Mouse (Mus musculus): Measurements from ENCODE around the gene Akr1cl. TPM values are rescaled to one million over a fixed set of nuclear protein-coding genes. Genes with fewer than 3 reads are reported as not detected.

Akr1cl gene
- total and polyA plus RNA-seq, 2 experiments from 2014 or later: not detected

DNA sequence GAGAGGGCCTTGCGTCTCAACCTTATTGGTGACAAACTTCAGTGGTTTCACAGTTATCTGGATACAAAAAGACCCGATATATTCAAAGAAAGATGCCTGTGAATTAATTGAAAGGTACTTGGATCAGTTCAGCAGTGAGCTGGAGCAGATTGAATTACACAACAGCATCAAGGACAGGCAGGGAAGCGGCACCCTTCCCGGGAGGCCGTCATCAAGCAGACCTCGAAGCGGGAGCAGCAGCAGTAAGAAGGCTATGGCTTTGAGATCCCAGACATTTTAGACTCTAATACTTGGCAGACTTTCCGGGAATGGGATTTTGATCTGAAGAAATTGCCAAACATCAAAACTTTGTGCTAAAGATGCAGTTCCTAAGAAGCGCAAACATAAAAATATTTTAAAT lies 4.4 kb downstream of the Akr1cl start:
- 64% methylated on average over 9 of the region's 9 CpGs for WGBS
- ATAC-seq (ENCODE audit: low FRiP score): no peak
- no peak overlapping the region for H3K9ac ChIP-seq (replicated peaks; ENCODE audit: low read length, poor library complexity, severe bottlenecking)

DNA sequence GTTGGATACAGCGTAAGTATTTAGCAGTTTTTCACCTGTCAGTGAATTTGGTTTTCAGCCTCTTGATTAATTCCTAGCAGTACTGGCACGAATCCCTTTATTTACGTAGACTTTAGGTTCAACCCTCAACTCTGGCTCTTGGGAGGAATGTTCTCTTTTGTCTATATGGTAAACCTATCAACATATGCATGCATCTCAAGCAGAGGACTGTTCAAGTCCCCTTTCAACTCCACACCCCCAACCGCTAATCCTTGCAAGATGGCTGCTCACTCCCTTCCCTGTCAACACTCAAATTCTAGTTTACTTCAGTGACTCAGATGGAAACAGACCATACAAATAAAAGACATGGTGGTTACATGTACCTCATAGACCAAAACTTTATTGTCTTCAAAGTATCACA lies 19.8 kb downstream of the Akr1cl start:
- Histone ChIP-seq H3K27ac (ENCODE audit: low read depth, low read length) (no peak overlapping the region), H3K4me3 (ENCODE audit: low read depth, low read length) (no peak overlapping the region), H3K36me3 (ENCODE audit: insufficient read depth, low read length) (no peaks in the 10 kb centered on the region), H3K27me3 (ENCODE audit: insufficient read depth, low read length) (no peaks in the 10 kb centered on the region), H3K9me3 (ENCODE audit: low read length) (no peaks in the 10 kb centered on the region), H3K9ac (replicated peaks; ENCODE audit: low read length, poor library complexity, severe bottlenecking) (no peak overlapping the region), H3K4me1 (ENCODE audit: insufficient read depth, low read length) (no peaks in the 10 kb centered on the region), H3K4me2 (ENCODE audit: low read depth, low read length, poor library complexity, severe bottlenecking) (no peak overlapping the region)
- no peak for DNase-seq (ENCODE audit: low spot score)
- TF ChIP-seq CTCF (IDR thresholded peaks at IDR 0.05): no peak
- ATAC-seq (ENCODE audit: low FRiP score): no peak
- 83% methylated on average over 4 of the region's 4 CpGs for WGBS

More for the DNA sequence above, 4.4 kb downstream of the Akr1cl start:
- no peak for DNase-seq (ENCODE audit: low spot score)
- Histone ChIP-seq H3K36me3 (ENCODE audit: insufficient read depth, low read length) (no peaks in the 10 kb centered on the region), H3K4me1 (ENCODE audit: insufficient read depth, low read length) (no peaks in the 10 kb centered on the region), H3K4me3 (ENCODE audit: low read depth, low read length) (no peak overlapping the region), H3K27ac (ENCODE audit: low read depth, low read length) (no peak overlapping the region), H3K4me2 (ENCODE audit: low read depth, low read length, poor library complexity, severe bottlenecking) (no peak overlapping the region), H3K9me3 (ENCODE audit: low read length) (no peaks in the 10 kb centered on the region), H3K27me3 (ENCODE audit: insufficient read depth, low read length) (no peaks in the 10 kb centered on the region)
- no peak for TF ChIP-seq CTCF (IDR thresholded peaks at IDR 0.05)

DNA sequence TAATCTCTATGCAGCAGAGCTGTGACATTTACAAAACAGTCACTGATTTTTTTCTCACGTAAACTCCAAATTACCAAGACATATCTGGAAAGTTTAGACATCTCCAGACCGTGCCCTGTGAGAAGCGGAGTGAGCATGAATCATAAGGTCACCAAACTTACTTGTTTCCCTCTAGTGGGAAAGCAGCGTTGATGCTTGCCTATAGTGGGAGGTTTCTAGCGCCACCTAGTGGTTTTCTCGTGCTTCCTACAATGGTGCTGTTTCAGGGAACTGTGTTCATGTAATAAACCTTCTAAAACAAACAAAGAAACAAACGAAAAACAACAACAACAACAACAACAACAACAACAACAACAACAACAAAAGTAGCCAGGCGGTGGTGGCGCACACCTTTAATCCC lies 22.4 kb downstream of the Akr1cl start:
- TF ChIP-seq CTCF (IDR thresholded peaks at IDR 0.05): peak; percentile 99
- H3K27me3 ChIP-seq (ENCODE audit: insufficient read depth, low read length): no peaks in the 10 kb centered on the region

DNA sequence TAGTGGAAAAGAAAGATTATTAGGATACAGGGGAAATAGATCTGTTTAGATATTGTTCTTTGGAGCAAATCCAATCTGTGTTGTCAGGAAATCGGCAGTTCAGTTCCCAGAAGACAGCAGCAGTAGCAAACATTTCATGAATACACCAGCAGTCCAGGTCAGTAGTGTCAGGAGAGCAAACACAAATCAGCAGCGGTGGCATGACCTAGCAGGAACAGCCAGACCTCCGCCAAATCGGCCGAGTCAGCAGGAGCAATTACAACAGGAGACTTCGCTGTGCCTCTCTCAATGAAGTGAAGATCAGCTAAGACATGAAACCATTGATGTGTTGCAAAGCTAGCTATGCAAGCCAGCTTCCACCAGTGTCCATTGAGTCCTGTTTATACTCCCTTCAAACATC lies 27.0 kb downstream of the Akr1cl start:
- Histone ChIP-seq H3K9me3 (ENCODE audit: low read length) (no peaks in the 10 kb centered on the region), H3K4me2 (ENCODE audit: low read depth, low read length, poor library complexity, severe bottlenecking) (no peak overlapping the region), H3K27me3 (ENCODE audit: insufficient read depth, low read length) (no peaks in the 10 kb centered on the region), H3K36me3 (ENCODE audit: insufficient read depth, low read length) (no peaks in the 10 kb centered on the region), H3K9ac (replicated peaks; ENCODE audit: low read length, poor library complexity, severe bottlenecking) (no peak overlapping the region), H3K4me3 (ENCODE audit: low read depth, low read length) (no peak overlapping the region), H3K4me1 (ENCODE audit: insufficient read depth, low read length) (no peaks in the 10 kb centered on the region), H3K27ac (ENCODE audit: low read depth, low read length) (no peak overlapping the region)
- DNase-seq (ENCODE audit: low spot score) (no peak), ATAC-seq (ENCODE audit: low FRiP score) (no peak)
- 90% methylated on average over 6 of the region's 6 CpGs for WGBS
- TF ChIP-seq CTCF (IDR thresholded peaks at IDR 0.05): no peak

More for the DNA sequence above, 22.4 kb downstream of the Akr1cl start:
- Histone ChIP-seq H3K9me3 (ENCODE audit: low read length) (no peaks in the 10 kb centered on the region), H3K4me2 (ENCODE audit: low read depth, low read length, poor library complexity, severe bottlenecking) (no peak overlapping the region), H3K4me3 (ENCODE audit: low read depth, low read length) (no peak overlapping the region), H3K4me1 (ENCODE audit: insufficient read depth, low read length) (no peaks in the 10 kb centered on the region), H3K36me3 (ENCODE audit: insufficient read depth, low read length) (no peaks in the 10 kb centered on the region), H3K27ac (ENCODE audit: low read depth, low read length) (no peak overlapping the region), H3K9ac (replicated peaks; ENCODE audit: low read length, poor library complexity, severe bottlenecking) (no peak overlapping the region)
- WGBS: 14% methylated on average over 9 of the region's 9 CpGs
- ATAC-seq (ENCODE audit: low FRiP score): peak; percentile 84
- DNase-seq (ENCODE audit: low spot score): peak; percentile 94

DNA sequence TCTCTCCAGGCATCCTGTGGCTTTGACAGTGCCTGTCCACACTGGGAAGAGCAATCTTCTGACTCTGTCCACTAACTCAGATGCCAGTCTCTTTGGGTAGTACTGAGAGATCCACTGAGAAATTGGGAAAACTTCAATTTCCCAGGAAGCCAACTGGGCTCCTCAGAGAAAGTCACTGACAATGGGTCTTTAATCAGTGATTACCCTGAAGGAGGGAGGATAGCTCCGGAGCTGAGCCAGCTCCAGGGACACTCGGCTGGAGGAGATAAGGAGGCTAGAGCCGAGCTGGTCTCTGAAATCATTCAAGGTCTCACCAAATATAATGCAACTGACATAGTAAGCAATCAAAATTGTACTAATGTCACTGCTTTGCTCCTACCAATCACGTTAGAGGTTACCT lies 28.0 kb downstream of the Akr1cl start:
- H3K4me3 ChIP-seq (ENCODE audit: low read depth, low read length): no peak overlapping the region
- no peaks in the 10 kb centered on the region for H3K4me1 ChIP-seq (ENCODE audit: insufficient read depth, low read length)
- no peak for ATAC-seq (ENCODE audit: low FRiP score)
- H3K9me3 ChIP-seq (ENCODE audit: low read length): no peaks in the 10 kb centered on the region
- no peak for TF ChIP-seq CTCF (IDR thresholded peaks at IDR 0.05)
- no peak for DNase-seq (ENCODE audit: low spot score)
- H3K9ac ChIP-seq (replicated peaks; ENCODE audit: low read length, poor library complexity, severe bottlenecking): no peak overlapping the region
- no peak overlapping the region for H3K27ac ChIP-seq (ENCODE audit: low read depth, low read length)
- no peaks in the 10 kb centered on the region for H3K36me3 ChIP-seq (ENCODE audit: insufficient read depth, low read length)
- 81% methylated on average over 4 of the region's 4 CpGs for WGBS
- H3K4me2 ChIP-seq (ENCODE audit: low read depth, low read length, poor library complexity, severe bottlenecking): no peak overlapping the region
- no peaks in the 10 kb centered on the region for H3K27me3 ChIP-seq (ENCODE audit: insufficient read depth, low read length)

DNA sequence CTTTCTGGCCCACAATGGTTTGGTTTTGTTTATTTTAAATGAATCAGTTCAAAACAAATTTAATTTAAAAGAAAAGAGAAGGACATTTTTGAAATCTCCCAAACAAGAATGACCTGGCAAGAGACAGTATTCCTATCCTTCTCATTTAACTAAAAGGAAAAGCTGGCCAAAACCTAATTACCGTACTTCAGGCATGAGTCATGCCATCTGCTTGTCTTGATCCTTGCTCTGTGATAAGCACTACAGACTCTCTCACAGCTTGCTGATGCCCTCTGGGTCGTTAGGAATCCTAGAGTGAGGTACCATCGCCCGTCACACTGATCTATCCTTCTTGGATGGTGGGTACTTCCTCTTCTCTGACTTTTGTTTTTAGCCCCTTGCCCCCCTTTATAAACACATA lies 39.4 kb downstream of the Akr1cl start:
- H3K4me3 ChIP-seq (ENCODE audit: low read depth, low read length): no peak overlapping the region

More for the DNA sequence above, 39.4 kb downstream of the Akr1cl start:
- DNase-seq (ENCODE audit: low spot score) (peak; percentile 51), ATAC-seq (ENCODE audit: low FRiP score) (no peak)
- Histone ChIP-seq H3K4me1 (ENCODE audit: insufficient read depth, low read length) (no peaks in the 10 kb centered on the region), H3K27me3 (ENCODE audit: insufficient read depth, low read length) (no peaks in the 10 kb centered on the region), H3K9me3 (ENCODE audit: low read length) (no peaks in the 10 kb centered on the region), H3K4me2 (ENCODE audit: low read depth, low read length, poor library complexity, severe bottlenecking) (no peak overlapping the region), H3K36me3 (ENCODE audit: insufficient read depth, low read length) (no peaks in the 10 kb centered on the region), H3K9ac (replicated peaks; ENCODE audit: low read length, poor library complexity, severe bottlenecking) (no peak overlapping the region), H3K27ac (ENCODE audit: low read depth, low read length) (no peak overlapping the region)
- 84% methylated on average over 4 of the region's 4 CpGs for WGBS
- no peak for TF ChIP-seq CTCF (IDR thresholded peaks at IDR 0.05)
